Mouse (Mus musculus): Measurements from ENCODE around the gene Zdhhc1. TPM values are rescaled to one million over a fixed set of nuclear protein-coding genes. Genes with fewer than 3 reads are reported as not detected.

Zdhhc1 gene
- polyA plus RNA-seq, 1 experiment = 10.1 TPM

DNA sequence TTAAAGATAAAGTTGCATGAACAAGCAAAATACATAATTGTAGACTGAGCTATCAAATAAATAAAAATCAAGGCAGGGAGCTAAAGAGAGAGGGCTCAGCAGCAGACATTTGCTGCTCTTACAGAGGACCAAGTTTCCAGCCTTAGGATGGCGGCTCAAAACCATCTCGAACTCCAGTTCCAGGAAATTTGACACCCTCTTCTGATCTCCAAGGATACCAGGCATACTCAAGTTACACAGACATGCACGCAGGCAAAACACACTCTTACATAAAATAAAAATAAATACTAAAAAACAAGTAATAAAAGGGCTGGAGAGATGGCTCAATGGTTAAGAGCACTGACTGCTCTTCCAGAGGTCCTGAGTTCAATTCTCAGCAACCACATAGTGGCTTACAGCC, 3.2 kb downstream of the Zdhhc1 start:
- H3K4me1 ChIP-seq (ENCODE audit: control insufficient read depth, insufficient read depth, low read length) = no peaks in the 10 kb centered on the region; the same call in 1 of the 2 replicates
- no peak overlapping the region for H3K4me3 ChIP-seq (replicated peaks; ENCODE audit: control insufficient read depth, low read depth, low read length)
- WGBS = 81% methylated on average over 3 of the region's 3 CpGs
- TF ChIP-seq CTCF (IDR thresholded peaks at IDR 0.05; ENCODE audit: control insufficient read depth, insufficient read depth, low read length) (no peak), POLR2A (IDR thresholded peaks at IDR 0.05; ENCODE audit: borderline replicate concordance, control insufficient read depth, low read depth, low read length) (no peak)
- no peak overlapping the region for H3K27ac ChIP-seq (ENCODE audit: control insufficient read depth, insufficient read depth, low read depth, low read length, poor library complexity)

DNA sequence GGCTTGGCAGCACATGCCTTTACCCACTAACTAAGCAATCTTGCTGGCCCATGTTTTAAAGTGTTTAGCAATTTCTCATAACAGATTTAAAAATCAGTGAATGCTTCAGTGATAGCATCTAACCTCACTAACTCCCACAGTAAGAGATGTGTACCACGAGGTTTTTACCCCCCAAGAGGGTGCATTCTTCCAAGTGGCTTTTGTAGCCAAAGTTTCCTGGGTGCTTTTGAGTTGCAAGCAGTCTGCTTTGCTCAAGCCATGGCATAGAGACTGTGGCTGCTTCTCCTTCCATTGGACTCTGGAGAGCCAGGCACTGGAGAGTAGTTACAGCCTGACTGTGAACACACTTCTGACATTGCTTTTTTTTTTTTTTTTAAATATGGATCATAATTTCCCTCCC, 7.4 kb downstream of the Zdhhc1 start:
- Histone ChIP-seq H3K4me1 (ENCODE audit: control insufficient read depth, insufficient read depth, low read length) (no peaks in the 10 kb centered on the region), H3K4me3 (replicated peaks; ENCODE audit: control insufficient read depth, low read depth, low read length) (no peak overlapping the region), H3K27ac (ENCODE audit: control insufficient read depth, insufficient read depth, low read depth, low read length, poor library complexity) (no peak overlapping the region)
- WGBS = 42% methylated on average over 1 of the region's 1 CpGs
- no peak for TF ChIP-seq POLR2A (IDR thresholded peaks at IDR 0.05; ENCODE audit: borderline replicate concordance, control insufficient read depth, low read depth, low read length)
- no peak for TF ChIP-seq CTCF (IDR thresholded peaks at IDR 0.05; ENCODE audit: control insufficient read depth, insufficient read depth, low read length)

DNA sequence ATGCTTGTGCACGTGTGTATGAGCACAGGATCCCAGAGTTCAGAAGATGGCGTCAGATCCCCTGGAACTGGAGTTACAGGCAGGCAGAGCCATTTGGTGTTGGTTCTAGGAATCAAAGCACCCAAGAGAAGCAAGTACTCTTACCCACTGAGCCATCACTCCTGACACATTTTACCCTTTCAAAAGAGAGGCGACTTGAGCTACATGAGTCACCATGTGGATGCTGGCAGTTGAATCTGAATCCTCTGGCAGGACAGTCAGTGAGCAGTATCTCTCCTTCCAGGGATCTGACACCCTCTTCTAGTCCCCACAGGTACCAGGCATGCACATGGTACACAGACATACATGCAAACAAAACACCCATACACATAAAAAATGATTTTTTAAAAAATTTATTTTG, 8.6 kb downstream of the Zdhhc1 start:
- TF ChIP-seq POLR2A (IDR thresholded peaks at IDR 0.05; ENCODE audit: borderline replicate concordance, control insufficient read depth, low read depth, low read length) (no peak), CTCF (IDR thresholded peaks at IDR 0.05; ENCODE audit: control insufficient read depth, insufficient read depth, low read length) (no peak)
- H3K4me1 ChIP-seq (ENCODE audit: control insufficient read depth, insufficient read depth, low read length) = no peaks in the 10 kb centered on the region
- no peak overlapping the region for H3K27ac ChIP-seq (ENCODE audit: control insufficient read depth, insufficient read depth, low read depth, low read length, poor library complexity)
- 82% methylated on average over 3 of the region's 3 CpGs for WGBS
- no peak overlapping the region for H3K4me3 ChIP-seq (replicated peaks; ENCODE audit: control insufficient read depth, low read depth, low read length)

DNA sequence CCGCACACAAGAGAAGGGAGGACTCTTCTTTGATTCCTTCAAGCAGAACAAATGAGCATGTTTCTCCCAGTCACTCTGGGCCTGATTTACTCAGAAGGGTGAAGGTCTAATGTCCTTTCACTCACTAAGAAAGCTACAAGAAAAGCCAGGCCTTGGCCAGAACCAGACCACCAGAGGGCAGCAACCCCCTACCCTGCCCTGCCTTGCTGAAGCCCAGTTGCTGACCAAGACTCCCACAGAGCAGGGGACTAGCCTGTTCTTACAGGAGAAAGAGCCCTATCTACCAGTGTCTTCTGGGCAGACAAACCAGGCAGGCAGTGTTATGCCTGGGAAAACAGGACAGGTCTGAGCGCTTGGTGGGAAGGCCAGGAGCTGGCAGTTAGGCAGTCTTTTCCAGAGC, 12.3 kb downstream of the Zdhhc1 start:
- Histone ChIP-seq H3K4me3 (replicated peaks; ENCODE audit: control insufficient read depth, low read depth, low read length) (no peak overlapping the region), H3K27ac (ENCODE audit: control insufficient read depth, insufficient read depth, low read depth, low read length, poor library complexity) (no peak overlapping the region), H3K4me1 (ENCODE audit: control insufficient read depth, insufficient read depth, low read length) (no peaks in the 10 kb centered on the region)
- WGBS = 84% methylated on average over 2 of the region's 2 CpGs
- TF ChIP-seq CTCF (IDR thresholded peaks at IDR 0.05; ENCODE audit: control insufficient read depth, insufficient read depth, low read length) (peak; percentile 59; the same call in 1 of the 2 replicates), POLR2A (IDR thresholded peaks at IDR 0.05; ENCODE audit: borderline replicate concordance, control insufficient read depth, low read depth, low read length) (no peak)

DNA sequence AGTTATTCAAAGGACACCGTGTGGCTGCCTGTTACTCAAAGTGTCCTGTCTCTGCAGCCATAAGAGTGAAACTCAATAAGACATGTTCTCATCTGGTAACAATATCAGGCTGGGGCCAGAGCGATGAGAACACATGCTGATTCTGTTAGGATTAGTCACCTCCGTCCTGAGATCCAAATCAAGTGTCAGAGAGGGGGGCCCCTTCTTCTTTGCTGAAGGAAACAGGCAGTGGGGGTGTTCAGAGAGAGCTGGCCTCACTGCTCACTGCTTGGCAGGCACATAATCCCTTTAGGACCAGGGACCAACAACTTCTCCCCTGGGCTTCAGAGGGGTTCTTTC, 12.7 kb downstream of the Zdhhc1 start:
- H3K4me1 ChIP-seq (ENCODE audit: control insufficient read depth, insufficient read depth, low read length) = no peaks in the 10 kb centered on the region
- no peak overlapping the region for H3K27ac ChIP-seq (ENCODE audit: control insufficient read depth, insufficient read depth, low read depth, low read length, poor library complexity)
- no peak overlapping the region for H3K4me3 ChIP-seq (replicated peaks; ENCODE audit: control insufficient read depth, low read depth, low read length)
- WGBS = 90% methylated on average over 3 of the region's 3 CpGs
- no peak for TF ChIP-seq CTCF (IDR thresholded peaks at IDR 0.05; ENCODE audit: control insufficient read depth, insufficient read depth, low read length)
- no peak for TF ChIP-seq POLR2A (IDR thresholded peaks at IDR 0.05; ENCODE audit: borderline replicate concordance, control insufficient read depth, low read depth, low read length)

DNA sequence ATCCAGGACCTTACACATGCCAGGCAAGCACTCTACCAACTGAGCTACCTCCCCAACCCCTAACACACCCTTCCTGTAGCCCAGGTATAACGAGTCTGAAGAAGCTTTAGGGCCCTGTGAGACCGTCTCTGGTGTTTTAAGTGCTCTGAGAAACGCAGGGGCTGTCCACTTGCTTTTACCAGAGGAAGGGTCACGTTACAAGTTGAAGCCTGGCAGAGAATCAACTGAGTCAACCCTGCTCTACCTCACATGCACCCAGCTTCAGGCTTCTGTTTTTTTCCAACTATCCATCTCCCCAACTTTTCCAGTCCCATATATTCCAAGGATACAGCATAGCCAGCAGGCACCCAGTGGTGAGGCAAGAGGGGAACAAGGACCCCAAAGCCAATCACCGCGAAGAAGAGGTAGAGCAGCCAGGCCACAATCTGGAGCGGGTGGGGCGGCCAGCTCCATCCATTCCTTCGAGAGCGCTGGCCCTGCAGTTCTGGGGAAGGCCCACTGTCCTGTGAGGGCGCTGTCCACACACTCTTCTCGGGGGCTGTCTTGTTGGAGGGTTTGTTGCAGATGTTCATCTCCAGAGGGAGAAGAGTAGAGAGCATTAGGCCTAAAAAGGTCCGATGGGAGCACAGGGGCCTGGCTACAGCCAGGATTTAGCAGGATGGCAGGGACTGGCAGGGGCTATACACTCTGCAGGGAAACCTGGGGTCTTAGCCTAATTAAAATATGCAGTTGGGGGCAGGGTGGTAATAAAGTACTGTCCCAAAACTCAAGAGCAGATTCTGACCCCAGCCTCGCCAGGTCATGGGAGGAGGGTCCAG, 13.3 kb downstream of the Zdhhc1 start:
- no peak overlapping the region for H3K4me3 ChIP-seq (replicated peaks; ENCODE audit: control insufficient read depth, low read depth, low read length)
- no peaks in the 10 kb centered on the region for H3K4me1 ChIP-seq (ENCODE audit: control insufficient read depth, insufficient read depth, low read length)
- WGBS = 76% methylated on average over 14 of the region's 14 CpGs
- TF ChIP-seq POLR2A (IDR thresholded peaks at IDR 0.05; ENCODE audit: borderline replicate concordance, control insufficient read depth, low read depth, low read length) (no peak), CTCF (IDR thresholded peaks at IDR 0.05; ENCODE audit: control insufficient read depth, insufficient read depth, low read length) (no peak)
- H3K27ac ChIP-seq (ENCODE audit: control insufficient read depth, insufficient read depth, low read depth, low read length, poor library complexity) = no peak overlapping the region

DNA sequence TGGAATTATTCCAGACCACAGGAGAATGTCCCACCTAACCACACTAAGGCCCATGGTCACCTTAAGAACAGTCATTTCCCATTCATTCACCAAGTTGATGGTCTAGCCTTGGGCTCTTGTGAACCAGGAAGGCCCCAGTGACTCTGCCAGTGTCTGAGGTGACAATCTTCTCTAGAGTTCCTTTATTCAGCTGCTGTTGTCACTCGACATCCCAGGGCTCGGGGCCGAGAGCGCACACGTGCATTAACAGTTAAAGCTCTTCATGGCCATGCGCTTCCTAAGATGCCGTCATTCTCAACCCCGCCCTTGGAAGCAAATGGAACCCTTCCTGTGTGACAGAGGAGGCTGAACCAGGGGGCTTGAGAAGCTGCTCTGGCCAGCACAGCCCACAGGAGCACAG, 14.6 kb downstream of the Zdhhc1 start:
- Histone ChIP-seq H3K4me1 (ENCODE audit: control insufficient read depth, insufficient read depth, low read length) (no peaks in the 10 kb centered on the region), H3K4me3 (replicated peaks; ENCODE audit: control insufficient read depth, low read depth, low read length) (no peak overlapping the region), H3K27ac (ENCODE audit: control insufficient read depth, insufficient read depth, low read depth, low read length, poor library complexity) (no peak overlapping the region)
- TF ChIP-seq POLR2A (IDR thresholded peaks at IDR 0.05; ENCODE audit: borderline replicate concordance, control insufficient read depth, low read depth, low read length) = no peak
- 87% methylated on average over 8 of the region's 8 CpGs for WGBS

DNA sequence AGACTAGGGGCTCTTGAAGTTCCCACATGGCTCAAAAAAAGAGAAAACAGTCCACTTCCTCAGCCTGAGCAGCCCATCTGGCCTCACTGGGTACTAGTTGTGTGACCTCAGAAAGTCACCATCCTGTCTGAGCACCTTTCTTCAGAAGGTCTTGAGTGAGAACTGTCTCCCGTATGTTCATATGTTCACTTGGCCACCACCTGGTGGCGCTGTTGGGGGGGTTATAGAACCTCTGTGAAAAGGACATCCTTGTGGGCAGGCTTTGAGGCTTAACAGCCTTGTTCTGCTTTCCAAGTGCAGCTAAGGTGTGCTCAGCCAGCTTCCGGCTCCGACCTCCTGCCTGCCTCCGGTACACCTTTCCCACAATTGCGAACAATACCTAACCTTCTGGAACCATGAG, 15.2 kb downstream of the Zdhhc1 start:
- 68% methylated on average over 6 of the region's 6 CpGs for WGBS
- no peaks in the 10 kb centered on the region for H3K4me1 ChIP-seq (ENCODE audit: control insufficient read depth, insufficient read depth, low read length)
- no peak overlapping the region for H3K27ac ChIP-seq (ENCODE audit: control insufficient read depth, insufficient read depth, low read depth, low read length, poor library complexity)

DNA sequence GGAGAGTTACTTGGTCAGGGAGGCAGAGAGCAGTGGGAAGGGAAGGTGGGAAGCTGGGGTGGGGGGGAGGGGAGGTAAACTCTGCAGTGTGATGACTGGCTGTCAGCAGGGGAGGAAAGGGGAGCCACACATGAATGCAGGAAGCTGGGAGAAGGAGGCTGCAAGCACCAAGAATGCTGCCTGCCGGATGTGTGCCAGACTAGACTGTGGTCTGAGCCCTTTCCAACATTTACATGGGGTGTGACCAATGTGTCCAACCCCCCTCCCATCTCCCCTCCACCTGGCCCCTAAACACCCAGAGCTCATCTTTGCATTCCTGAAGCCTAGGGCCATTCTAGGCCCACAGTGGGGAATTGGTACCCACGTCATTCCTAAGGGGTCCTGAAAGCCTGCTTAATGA, 15.7 kb downstream of the Zdhhc1 start:
- Histone ChIP-seq H3K4me1 (ENCODE audit: control insufficient read depth, insufficient read depth, low read length) (no peaks in the 10 kb centered on the region), H3K27ac (ENCODE audit: control insufficient read depth, insufficient read depth, low read depth, low read length, poor library complexity) (no peak overlapping the region), H3K4me3 (replicated peaks; ENCODE audit: control insufficient read depth, low read depth, low read length) (no peak overlapping the region)
- WGBS = 82% methylated on average over 2 of the region's 2 CpGs
- no peak for TF ChIP-seq POLR2A (IDR thresholded peaks at IDR 0.05; ENCODE audit: borderline replicate concordance, control insufficient read depth, low read depth, low read length)
- no peak for TF ChIP-seq CTCF (IDR thresholded peaks at IDR 0.05; ENCODE audit: control insufficient read depth, insufficient read depth, low read length)

More for the DNA sequence above, 15.2 kb downstream of the Zdhhc1 start:
- no peak overlapping the region for H3K4me3 ChIP-seq (replicated peaks; ENCODE audit: control insufficient read depth, low read depth, low read length)
- TF ChIP-seq POLR2A (IDR thresholded peaks at IDR 0.05; ENCODE audit: borderline replicate concordance, control insufficient read depth, low read depth, low read length) (no peak), CTCF (IDR thresholded peaks at IDR 0.05; ENCODE audit: control insufficient read depth, insufficient read depth, low read length) (peak; percentile 51; the same call in 1 of the 2 replicates)

Measured in bone marrow, adult 2 months (tissue).